Mouse (Mus musculus) cortical plate, adult 2 months (tissue): ENCODE measurements around the gene Gm37240.

Experiments used
- CTCF ChIP-seq: fragments of 200-500 bp; IDR thresholded peaks from 2 replicates; pipeline ENCODE4 v1.5.1; 2011; ENCODE audit warnings: mild to moderate bottlenecking, control low read depth, low read length; ENCODE audit not compliant: insufficient read depth; ENCODE audit errors: extremely low read depth
- POLR2A ChIP-seq: fragments of 200-500 bp; IDR thresholded peaks from 2 replicates; pipeline ENCODE4 v1.6.1; 2011; ENCODE audit warnings: mild to moderate bottlenecking, low read length, control low read depth; ENCODE audit not compliant: insufficient read depth; ENCODE audit errors: extremely low read depth

- TF ChIP-seq CTCF (no peak), POLR2A (no peak)
Measured at GRCm38 (mm10) chr3:85777841-85778240, 109.5 kb downstream of the Gm37240 start.
